Mouse (Mus musculus): ENCODE data around the gene Has1.
"Not testable (repeated sequence)": the region's sequence is repeated elsewhere in the genome, so short reads cannot be mapped to it uniquely, and the experiment has no call there.

The Has1 gene

GRCm38 (mm10) chr17:17844606-17845005 lies 10.4 kb downstream of the Has1 start:
- not testable (repeated sequence) for DNase-seq (ENCODE audit: low spot score in 2 of 2)

GRCm38 (mm10) chr17:17843534-17844261 lies 11.3 kb downstream of the Has1 start:
- no peak for DNase-seq (ENCODE audit: low spot score in 2 of 2)

DNA sequence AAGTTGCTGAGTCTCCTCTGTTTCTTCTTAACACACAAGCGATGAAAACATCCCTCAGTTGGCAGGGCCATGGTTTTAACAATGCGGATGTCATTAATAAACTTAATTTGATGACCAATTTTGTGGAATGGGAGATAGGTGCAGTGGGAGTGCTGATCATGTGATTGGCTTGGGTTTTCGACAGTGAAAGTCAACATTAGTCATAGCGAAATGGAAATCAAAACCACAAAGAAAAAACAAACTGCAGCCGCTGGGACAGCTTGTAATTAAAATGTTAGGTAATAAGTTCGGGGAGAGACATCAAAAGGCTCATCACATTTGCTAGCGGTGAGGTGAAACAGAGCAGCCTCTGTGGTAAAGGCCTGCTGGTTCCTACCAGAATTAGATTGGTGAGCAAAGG lies 14.2 kb downstream of the Has1 start:
- DNase-seq (ENCODE audit: low spot score in 2 of 2), result no peak

DNA sequence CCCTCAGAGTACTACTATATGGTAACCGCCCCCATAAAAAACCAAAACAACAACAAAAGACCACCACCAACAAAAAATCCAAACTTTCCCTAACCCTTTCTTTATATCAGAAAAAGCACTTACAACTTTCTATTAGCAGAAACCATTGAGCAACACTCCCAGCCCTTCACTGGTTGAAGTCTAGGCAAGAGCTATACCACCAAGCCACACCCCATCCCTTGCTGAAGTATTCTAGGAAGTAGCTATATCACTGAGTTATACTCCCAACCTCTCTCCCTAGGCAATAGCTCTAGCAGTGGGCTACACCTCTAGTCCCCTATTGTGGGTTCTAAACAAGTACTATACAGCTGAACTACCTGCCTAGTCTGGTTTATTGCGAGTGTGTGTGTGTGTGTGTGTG lies 15.7 kb downstream of the Has1 start:
- DNase-seq (ENCODE audit: low spot score in 2 of 2), result no peak

GRCm38 (mm10) chr17:17837919-17838701 lies 16.9 kb downstream of the Has1 start:
- peak; percentile 95 to 97 for DNase-seq (ENCODE audit: low spot score in 2 of 2)

DNA sequence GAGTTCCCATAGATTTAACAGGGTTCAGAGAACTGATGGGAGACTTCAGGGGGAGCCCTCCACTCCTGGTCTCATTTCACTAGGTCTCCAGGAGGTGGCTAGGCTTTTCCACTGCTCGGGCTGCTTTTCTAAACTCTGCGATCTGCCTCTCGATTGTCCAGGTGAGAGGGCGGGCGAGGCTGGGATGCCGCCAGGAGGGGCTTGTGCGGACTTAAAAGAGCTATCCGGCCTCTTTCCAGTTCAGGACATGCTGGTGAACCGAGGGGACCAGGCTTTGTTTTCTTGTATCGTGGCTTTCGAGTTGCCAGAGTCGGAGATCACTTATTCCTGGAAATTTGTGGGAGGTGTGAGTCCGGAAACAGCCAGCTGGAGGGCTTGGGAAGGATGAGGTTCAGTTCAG lies 17.6 kb downstream of the Has1 start:
- no peak for DNase-seq (ENCODE audit: low spot score in 2 of 2)

DNA sequence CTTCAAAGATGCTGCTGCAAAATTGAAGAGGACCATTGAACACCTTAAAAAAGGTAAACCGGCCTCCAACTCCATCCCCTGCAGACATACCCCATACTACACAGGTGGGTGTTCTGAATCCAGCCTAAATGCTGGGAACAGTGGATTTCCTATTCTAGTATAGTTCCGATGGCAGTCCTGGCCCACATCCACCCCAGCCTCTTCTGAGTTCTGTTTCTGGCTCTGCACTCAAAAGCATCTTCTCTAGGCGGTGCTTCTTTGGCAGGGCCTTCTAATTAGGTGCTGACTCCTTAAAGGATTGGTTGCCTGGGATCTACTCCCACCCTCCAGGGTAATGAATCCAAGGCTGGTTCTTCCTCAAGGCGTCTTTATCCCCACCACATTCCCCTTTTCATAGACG lies 18.9 kb downstream of the Has1 start:
- DNase-seq (ENCODE audit: low spot score in 2 of 2), result no peak

GRCm38 (mm10) chr17:17834896-17835295 lies 20.1 kb downstream of the Has1 start:
- peak; percentile 55 to 69 for DNase-seq (ENCODE audit: low spot score in 2 of 2)

DNA sequence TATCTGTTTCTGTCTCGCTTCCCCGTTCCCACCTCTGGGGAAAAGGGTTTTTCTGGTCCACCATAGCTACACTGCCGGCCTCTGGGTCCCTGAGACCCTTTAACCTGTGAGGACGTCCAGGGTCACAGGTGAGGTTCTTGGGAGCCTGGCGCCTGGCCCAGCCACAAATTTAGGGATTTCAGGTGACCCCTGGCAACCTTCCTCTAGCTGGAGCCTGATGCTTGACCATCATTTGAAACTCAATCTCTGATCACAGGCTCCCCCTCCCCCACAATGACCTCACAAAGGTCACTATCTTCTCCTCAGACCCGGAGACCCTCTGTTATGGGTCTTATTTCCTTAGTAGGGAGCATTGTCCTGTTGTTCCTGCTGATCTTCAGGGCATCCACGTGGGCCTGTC lies 24.3 kb downstream of the Has1 start:
- DNase-seq (ENCODE audit: low spot score in 2 of 2), result no peak

DNA sequence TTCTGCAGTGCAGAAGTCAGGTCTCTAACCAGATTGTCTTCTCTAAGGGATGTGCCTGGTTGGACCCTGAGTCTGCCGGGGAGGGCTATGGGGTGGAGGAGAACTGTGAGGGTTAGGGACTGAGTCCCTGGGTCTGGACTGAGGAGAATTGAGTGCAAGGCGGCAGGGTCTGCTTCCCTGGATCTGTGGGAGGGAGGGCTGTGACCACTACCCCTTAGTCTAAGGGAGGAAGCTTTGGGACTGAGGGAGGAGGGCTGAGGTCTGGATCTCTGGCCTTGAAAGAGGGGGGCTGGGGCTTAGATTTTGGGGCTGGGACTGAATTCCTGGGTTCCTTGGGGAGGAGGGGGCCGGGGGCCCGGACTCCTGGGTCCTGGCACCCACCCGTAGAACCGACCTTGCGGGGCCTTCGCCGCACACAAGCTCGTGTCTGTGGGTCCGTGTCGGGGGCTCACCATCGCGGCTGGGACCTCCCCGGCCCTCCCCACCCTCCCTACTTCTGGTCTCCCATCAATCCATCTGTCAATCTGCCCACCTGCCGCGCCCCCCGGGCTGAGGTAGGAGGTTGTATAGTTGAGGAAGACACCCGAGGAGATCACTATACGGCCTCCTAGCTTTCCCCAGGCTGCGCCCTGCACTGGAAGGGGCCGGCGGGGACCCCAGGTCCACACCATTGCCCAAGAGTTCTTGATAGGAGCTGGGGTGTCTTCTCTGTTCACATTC lies 25.0 kb downstream of the Has1 start:
- no peak for DNase-seq (ENCODE audit: low spot score in 2 of 2)

- DNase-seq (ENCODE audit: low spot score in 2 of 2), result no peak
These were observed 25.8 kb downstream of the Has1 start for GRCm38 (mm10) chr17:17829052-17829785.

- DNase-seq (ENCODE audit: low spot score in 2 of 2), result peak in 1 of 2 experiments; percentile 40
These were observed 26.6 kb downstream of the Has1 start for GRCm38 (mm10) chr17:17828191-17828981.

- DNase-seq (ENCODE audit: low spot score in 2 of 2), result peak; percentile 39 to 47
These were observed 27.3 kb downstream of the Has1 start for GRCm38 (mm10) chr17:17827658-17828190.

DNA sequence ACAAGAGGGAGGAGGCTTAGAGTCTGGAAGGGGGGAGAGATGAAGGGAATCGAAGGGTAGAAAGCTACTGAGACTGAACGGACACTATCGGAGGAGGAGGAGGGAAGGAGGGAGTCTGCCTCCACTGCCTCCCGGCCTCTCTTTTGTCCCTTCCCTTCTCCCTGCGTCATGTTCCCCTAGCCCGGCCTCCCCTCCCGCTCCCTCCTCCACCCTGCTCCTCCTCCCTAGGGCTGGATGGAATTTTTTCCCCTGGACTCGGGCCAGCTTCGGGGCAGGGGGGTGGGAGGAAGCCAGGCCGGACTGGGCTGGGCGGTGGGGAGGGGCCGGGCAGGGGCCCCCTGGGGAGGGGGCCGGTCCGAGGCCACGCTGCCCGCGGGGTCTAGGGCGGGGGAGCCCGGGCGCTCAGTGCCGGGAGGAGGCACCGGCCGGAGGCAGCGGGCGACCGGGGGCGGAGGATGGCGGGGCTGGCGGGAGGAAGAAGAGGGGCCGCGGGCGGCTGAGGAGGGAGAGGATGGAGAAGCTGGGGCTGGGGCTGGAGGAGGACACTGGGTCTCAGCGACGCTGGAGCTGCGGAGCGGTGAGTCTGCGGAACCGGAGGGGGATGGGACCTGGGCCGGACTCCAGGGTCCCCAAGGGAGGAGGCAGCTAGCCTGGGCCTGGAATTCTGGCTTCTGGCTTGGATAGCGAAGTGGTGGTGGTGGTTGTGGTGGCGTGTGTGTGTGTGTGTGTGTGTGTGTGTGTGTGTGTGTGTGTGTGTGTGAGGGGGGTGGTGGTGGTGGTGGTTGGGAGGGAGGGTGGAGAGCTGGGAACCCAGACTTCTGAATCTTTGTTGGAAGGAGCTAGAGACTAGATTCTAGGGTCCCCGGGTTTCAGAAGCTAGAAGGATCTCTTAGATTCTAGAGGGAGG lies 28.0 kb downstream of the Has1 start, which contains the start of gene Spaca6:
Spaca6 (plus strand) TSS at position 408 of the 907 bp plus-strand sequence.
- peak; percentile 88 to 94 for DNase-seq (ENCODE audit: low spot score in 2 of 2)

DNA sequence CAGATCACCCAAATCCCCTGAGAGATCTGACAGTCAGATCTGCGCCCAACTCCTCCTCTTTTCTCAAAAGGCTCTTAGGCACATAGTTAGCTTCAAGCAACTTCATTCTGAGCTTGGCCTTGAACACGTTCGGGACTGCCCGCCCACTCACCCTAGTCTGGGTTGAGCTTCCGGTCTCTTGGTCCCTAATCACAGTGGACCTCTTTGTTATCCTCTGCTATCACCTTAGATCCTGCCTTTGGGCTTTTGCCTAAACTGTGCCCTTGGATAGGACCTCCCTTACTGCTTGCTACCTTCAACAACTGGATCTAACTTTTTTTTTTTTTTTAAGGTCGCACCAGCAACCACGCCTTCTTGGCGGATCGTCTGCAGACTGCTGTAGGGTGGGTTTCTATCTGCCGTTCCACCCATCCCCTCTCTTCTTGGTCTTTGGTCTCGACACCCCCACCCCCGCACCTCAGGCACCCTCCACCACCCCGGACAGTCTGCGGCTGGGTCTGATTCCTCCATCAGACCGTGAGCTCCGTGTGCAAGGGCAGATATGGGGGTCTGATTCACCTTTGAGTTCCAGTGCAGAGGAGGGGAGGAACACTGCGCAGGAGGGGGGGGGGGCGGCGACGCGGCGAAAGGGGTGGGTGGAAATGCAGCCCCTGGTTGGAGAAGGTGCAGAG lies 28.9 kb downstream of the Has1 start:
- peak; percentile 33 to 46 for DNase-seq (ENCODE audit: low spot score in 2 of 2)

DNA sequence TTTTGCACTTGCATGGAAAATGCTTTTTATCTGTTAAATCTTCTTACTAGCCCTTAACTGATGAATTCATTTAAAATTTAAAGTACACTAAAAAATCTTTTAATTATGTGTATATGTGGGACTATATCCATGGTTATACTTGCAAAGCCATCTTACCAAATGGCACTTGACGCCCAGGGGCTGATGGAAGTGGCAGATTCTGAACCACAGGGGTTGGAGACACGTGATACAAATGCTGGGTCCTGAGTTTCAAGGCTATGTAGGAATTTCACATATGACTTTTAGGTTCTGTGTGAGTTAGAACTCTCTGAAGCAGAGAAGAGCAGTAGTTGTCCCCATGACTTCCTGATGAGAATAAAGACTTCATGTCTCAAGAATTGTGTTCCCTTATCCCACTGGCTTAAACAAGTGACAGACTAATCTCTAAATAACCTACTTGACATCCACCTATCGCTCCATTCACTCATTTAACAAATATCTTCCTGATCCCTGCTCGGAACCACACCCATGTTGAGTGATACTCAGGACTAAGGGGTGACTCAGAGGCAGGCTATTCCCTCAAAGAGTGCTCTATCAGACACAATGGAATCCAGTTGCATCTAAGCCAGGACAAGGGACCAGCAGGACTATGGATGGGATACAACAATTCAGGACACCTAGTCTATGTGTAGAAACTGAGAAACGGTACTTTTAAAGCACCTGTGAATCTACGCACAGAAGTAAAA lies 31.2 kb downstream of the Has1 start:
- no peak for DNase-seq (ENCODE audit: low spot score in 2 of 2)

DNA sequence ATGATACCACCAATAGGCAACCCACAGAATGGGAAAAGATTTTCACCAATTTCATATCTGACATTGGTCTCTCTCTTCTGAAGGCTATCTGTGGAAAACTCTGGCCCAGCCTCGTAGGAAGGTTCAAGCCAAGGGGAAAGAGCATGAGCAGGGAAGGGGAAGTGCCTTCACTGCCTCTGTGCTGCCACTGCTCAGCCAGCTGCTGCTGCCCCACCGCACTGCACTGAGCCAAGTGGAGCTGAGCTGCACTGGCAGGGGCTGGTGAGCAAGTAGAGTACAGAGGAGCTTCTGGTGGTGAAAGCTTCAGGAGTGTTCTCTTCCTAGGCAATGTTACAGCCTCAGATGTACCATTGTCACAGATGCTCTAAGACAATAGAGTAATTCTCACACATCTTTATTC lies 59.5 kb downstream of the Has1 start:
- no peak for DNase-seq (ENCODE audit: low spot score in 2 of 2)

Data from urinary bladder, postnatal 36 days (tissue).